In genomic region chr16:65725559-65726269, GRCm38 (mm10) we compare ENCODE assay signal across 21 mouse cellular contexts.
"Had no signal": no experiment of that assay in that cellular context is flagged by ENCODE, and none has a peak within 500 bp of the region (broad histone marks: within the 10 kb centered on the region; RNA-seq: fewer than 3 reads in every experiment).

No protein-coding gene starts in this region.

- H3K9ac ChIP-seq: lung, embryonic 14.5 days; midbrain, embryonic 12.5 days; neural tube, embryonic 13.5 days; neural tube, embryonic 15.5 days; stomach, embryonic 15.5 days had no signal

- H3K27me3 ChIP-seq: midbrain, embryonic 12.5 days; neural tube, embryonic 13.5 days; neural tube, embryonic 15.5 days; stomach, embryonic 15.5 days had no signal

- DNase-seq: lung, adult 18-20 months; lung, embryonic 14.5 days; lung, postnatal 10 days; lung, postnatal 4 days; midbrain, embryonic 14.5 days; retina, postnatal 1 day; right cerebral cortex, adult 18-20 months; right cerebral cortex, postnatal 25 days; right cerebral cortex, postnatal 4 days; spleen, adult 18-20 months; thymus, adult 2 months; thymus, postnatal 25 days; thymus, postnatal 4 days had no signal

- H3K27ac ChIP-seq: midbrain, embryonic 10.5 days; midbrain, embryonic 12.5 days; neural tube, embryonic 13.5 days; neural tube, embryonic 15.5 days; stomach, embryonic 15.5 days; stomach, postnatal 0 days had no signal

- H3K4me2 ChIP-seq: lung, embryonic 14.5 days; midbrain, embryonic 12.5 days; neural tube, embryonic 13.5 days; neural tube, embryonic 15.5 days; stomach, embryonic 15.5 days had no signal

- H3K9me3 ChIP-seq: midbrain, embryonic 10.5 days; midbrain, embryonic 12.5 days; neural tube, embryonic 13.5 days; neural tube, embryonic 15.5 days; stomach, embryonic 15.5 days had no signal

- H3K4me3 ChIP-seq: midbrain, embryonic 10.5 days; midbrain, embryonic 12.5 days; myocyte; neural tube, embryonic 13.5 days; neural tube, embryonic 15.5 days; stomach, embryonic 15.5 days had no signal

- ATAC-seq: midbrain, embryonic 16.5 days had no signal

- H3K36me3 ChIP-seq: midbrain, embryonic 10.5 days; midbrain, embryonic 12.5 days; neural tube, embryonic 13.5 days; neural tube, embryonic 15.5 days; stomach, embryonic 15.5 days had no signal

- H3K4me1 ChIP-seq: midbrain, embryonic 10.5 days; midbrain, embryonic 12.5 days; stomach, embryonic 15.5 days had no signal
